Mouse (Mus musculus) liver, adult 2 months (tissue): ENCODE data around the gene Psen2. TPM values are rescaled to one million over a fixed set of nuclear protein-coding genes. Genes with fewer than 3 reads are reported as not detected.

ENCODE experiments used
- DNase-seq: peaks from one replicate; pipeline ENCODE4 v3.0.0-alpha.2; 2011; ENCODE audit warnings: low read depth, low spot score; ENCODE audit errors: extremely low read depth
- H3K27ac ChIP-seq: fragments of 200-500 bp; replicated peaks from 2 replicates; pipeline ENCODE4 v1.5.1; 2012; ENCODE audit warnings: low read depth, mild to moderate bottlenecking, control low read depth, inconsistent platforms, low read length; ENCODE audit not compliant: insufficient read depth
- H3K27me3 ChIP-seq: fragments of 200-500 bp; 2 replicates; pipeline ENCODE4 v1.6.1; 2012; ENCODE audit warnings: mild to moderate bottlenecking, moderate library complexity, low read length, inconsistent platforms; ENCODE audit not compliant: control insufficient read depth, insufficient read depth
- H3K36me3 ChIP-seq: fragments of 200-500 bp; 2 replicates; pipeline ENCODE4 v1.6.1; 2012; ENCODE audit warnings: low read length, inconsistent platforms; ENCODE audit not compliant: control insufficient read depth, insufficient read depth
- H3K4me1 ChIP-seq: fragments of 200-500 bp; 2 replicates; pipeline ENCODE4 v1.6.1; 2011; ENCODE audit warnings: low read length; ENCODE audit not compliant: control insufficient read depth, insufficient read depth
- H3K4me3 ChIP-seq: fragments of 200-500 bp; 2 replicates; pipeline ENCODE4 v1.5.1; 2011; ENCODE audit warnings: low read depth, mild to moderate bottlenecking, control low read depth, low read length, moderate library complexity; ENCODE audit not compliant: insufficient read depth
- H3K79me2 ChIP-seq: fragments of 200-500 bp; 2 replicates; pipeline ENCODE4 v1.6.1; 2012; ENCODE audit warnings: inconsistent platforms, mild to moderate bottlenecking, low read length, moderate library complexity; ENCODE audit not compliant: control insufficient read depth, insufficient read depth
- H3K9ac ChIP-seq: fragments of 200-500 bp; 2 replicates; pipeline ENCODE4 v1.6.1; 2012; ENCODE audit warnings: low read depth, mild to moderate bottlenecking, control low read depth, inconsistent platforms, low read length
- CTCF ChIP-seq: fragments of 200-500 bp; IDR thresholded peaks from 2 replicates; pipeline ENCODE4 v1.5.1; 2011; ENCODE audit warnings: low read depth, low read length, control low read depth
- POLR2A ChIP-seq: fragments of 200-500 bp; IDR thresholded peaks from 2 replicates; pipeline ENCODE4 v1.6.1; 2011; ENCODE audit warnings: low read length, control low read depth; ENCODE audit not compliant: insufficient read depth; ENCODE audit errors: extremely low read depth
- WGBS: fragments of 180-500 bp; shearing (Covaris S2); methylation state at CpG from one replicate; pipeline ENCODE4 v1.1.7; 2018; 5-methylcytosine and 5-hydroxymethylcytosine counted together
- polyA plus RNA-seq: library from polyadenylated mRNA; depleted of rRNA; stranded (reverse); fragments of >200 nt; gene quantifications from 2 replicates; pipeline ENCODE4 v1.2.3, GENCODE M21; 2012
- total RNA-seq: library from RNA; depleted of rRNA; stranded (reverse); fragments of >200 nt; gene quantifications from 2 replicates; pipeline ENCODE4 v1.2.3, GENCODE M21; 2014

Gene Psen2
- total and polyA plus RNA-seq, 2 experiments = 256 to 711 TPM

GRCm38 (mm10) chr1:180193391-180193935, 69.8 kb downstream of the Psen2 start:
- peak; percentile 72 for DNase-seq
- TF ChIP-seq POLR2A (no peak), CTCF (no peak)
- peak overlapping the region; percentile 55; the same call in 1 of the 2 replicates for H3K4me3 ChIP-seq
- peaks cover 40% of the 10 kb centered on the region for H3K4me1 ChIP-seq
- no peaks in the 10 kb centered on the region for H3K36me3 ChIP-seq
- H3K79me2 ChIP-seq = peaks cover 25% of the 10 kb centered on the region
- no peaks in the 10 kb centered on the region for H3K27me3 ChIP-seq
- WGBS = 21% methylated on average over 8 of the region's 8 CpGs
- peak overlapping the region; percentile 6; the same call in 1 of the 2 replicates for H3K9ac ChIP-seq
- peak overlapping the region; percentile 35; the same call in 1 of the 2 replicates for H3K27ac ChIP-seq

- peak overlapping the region; percentile 69 for H3K9ac ChIP-seq
- WGBS = 8% methylated on average over 4 of the region's 4 CpGs
- DNase-seq = no peak
- peak overlapping the region; percentile 47 for H3K27ac ChIP-seq
- peaks cover 41% of the 10 kb centered on the region for H3K4me1 ChIP-seq
- TF ChIP-seq CTCF (no peak), POLR2A (no peak)
- no peaks in the 10 kb centered on the region for H3K36me3 ChIP-seq
- peaks cover 30% of the 10 kb centered on the region for H3K79me2 ChIP-seq
- H3K4me3 ChIP-seq = peak overlapping the region; percentile 39
- H3K27me3 ChIP-seq = no peaks in the 10 kb centered on the region
These were observed 70.4 kb downstream of the Psen2 start for GRCm38 (mm10) chr1:180192866-180193265.

GRCm38 (mm10) chr1:180191651-180192220, 71.5 kb downstream of the Psen2 start:
- DNase-seq = peak; percentile 93
- WGBS = 27% methylated on average over 7 of the region's 7 CpGs
- H3K79me2 ChIP-seq = peaks cover 38% of the 10 kb centered on the region
- H3K4me1 ChIP-seq = peaks cover 48% of the 10 kb centered on the region
- no peak for TF ChIP-seq POLR2A
- peak overlapping the region; percentile 39 for H3K9ac ChIP-seq
- peak overlapping the region; percentile 12 for H3K4me3 ChIP-seq
- no peaks in the 10 kb centered on the region for H3K36me3 ChIP-seq
- H3K27ac ChIP-seq = peak overlapping the region; percentile 47
- no peaks in the 10 kb centered on the region for H3K27me3 ChIP-seq

- Histone ChIP-seq H3K4me3 (peak overlapping the region; percentile 12; the same call in 1 of the 2 replicates), H3K79me2 (peaks cover 41% of the 10 kb centered on the region), H3K36me3 (no peaks in the 10 kb centered on the region), H3K27me3 (no peaks in the 10 kb centered on the region), H3K4me1 (peaks cover 53% of the 10 kb centered on the region), H3K27ac (peak overlapping the region; percentile 47), H3K9ac (peak overlapping the region; percentile 39)
- peak; percentile 55 for DNase-seq
- WGBS = 41% methylated on average over 8 of the region's 8 CpGs
- no peak for TF ChIP-seq CTCF
- no peak for TF ChIP-seq POLR2A
These were observed 72.1 kb downstream of the Psen2 start for GRCm38 (mm10) chr1:180191112-180191511.

- Histone ChIP-seq H3K27me3 (no peaks in the 10 kb centered on the region), H3K79me2 (peaks cover 47% of the 10 kb centered on the region), H3K4me1 (peaks cover 62% of the 10 kb centered on the region), H3K9ac (no peak overlapping the region), H3K27ac (no peak overlapping the region), H3K4me3 (no peak overlapping the region), H3K36me3 (no peaks in the 10 kb centered on the region)
- 15% methylated on average over 4 of the region's 4 CpGs for WGBS
- TF ChIP-seq POLR2A = no peak
- TF ChIP-seq CTCF = no peak
- DNase-seq = peak; percentile 75
These were observed 74.3 kb downstream of the Psen2 start for GRCm38 (mm10) chr1:180188951-180189350.

GRCm38 (mm10) chr1:180186371-180186770, 76.9 kb downstream of the Psen2 start:
- DNase-seq = no peak
- peaks cover 68% of the 10 kb centered on the region for H3K4me1 ChIP-seq

More at GRCm38 (mm10) chr1:180186371-180186770, 76.9 kb downstream of the Psen2 start:
- H3K27ac ChIP-seq = no peak overlapping the region
- no peak overlapping the region for H3K4me3 ChIP-seq
- no peak for TF ChIP-seq CTCF
- no peak for TF ChIP-seq POLR2A
- peaks cover 57% of the 10 kb centered on the region for H3K79me2 ChIP-seq
- H3K36me3 ChIP-seq = no peaks in the 10 kb centered on the region
- no peaks in the 10 kb centered on the region for H3K27me3 ChIP-seq
- no peak overlapping the region for H3K9ac ChIP-seq
- 72% methylated on average over 3 of the region's 3 CpGs for WGBS
